Mouse (Mus musculus): ENCODE measurements around the gene Slitrk1. TPM values are rescaled to one million over a fixed set of nuclear protein-coding genes. Genes with fewer than 3 reads are reported as not detected.

Gene Slitrk1
- polyA plus RNA-seq, 1 experiment from 2014 or later = 17.1 TPM

DNA sequence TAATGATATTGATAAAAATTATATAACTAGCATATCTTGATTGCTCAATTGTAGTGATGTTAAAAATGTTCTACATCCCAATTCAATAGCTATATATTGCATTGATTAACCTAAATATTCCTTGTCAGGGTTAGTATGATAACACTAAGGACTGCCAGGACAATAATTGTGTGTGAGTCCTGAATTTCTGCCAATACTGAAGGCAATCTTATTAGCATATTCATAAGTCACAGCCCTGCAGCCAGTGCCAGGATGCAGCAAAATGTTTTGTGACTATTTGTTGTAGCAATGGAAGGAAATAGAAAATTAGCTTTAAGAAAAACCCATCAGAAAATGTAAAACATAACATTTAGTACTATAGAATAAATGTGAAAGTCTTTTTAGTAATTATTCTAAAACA is 49.3 kb downstream of the Slitrk1 start:
- Histone ChIP-seq H3K4me1 (no peaks in the 10 kb centered on the region), H3K9me3 (replicated peaks) (no peaks in the 10 kb centered on the region), H3K36me3 (no peaks in the 10 kb centered on the region), H3K27ac (no peak overlapping the region), H3K27me3 (no peaks in the 10 kb centered on the region), H3K4me2 (replicated peaks) (no peak overlapping the region), H3K9ac (no peak overlapping the region), H3K4me3 (no peak overlapping the region)
- ATAC-seq (ENCODE audit: low FRiP score) = no peak

DNA sequence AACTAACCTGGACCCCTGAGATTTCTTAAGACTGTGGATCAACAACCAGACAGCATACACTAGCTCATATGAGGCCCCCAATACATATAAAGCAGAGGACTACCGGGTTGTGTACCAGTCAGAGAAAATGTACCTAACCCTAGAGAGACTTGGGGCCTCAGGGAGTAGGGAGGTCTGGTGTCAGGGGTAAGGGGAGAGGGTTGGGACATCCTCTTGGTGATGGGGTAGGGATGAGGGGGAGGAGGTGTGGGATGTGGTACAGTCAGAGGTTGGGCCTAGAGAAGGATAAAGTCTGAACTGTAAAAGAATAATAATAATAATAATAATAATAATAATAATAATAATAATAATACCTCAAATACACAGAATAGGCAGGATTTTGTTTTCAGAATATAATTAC is 54.6 kb downstream of the Slitrk1 start:
- ATAC-seq (ENCODE audit: low FRiP score) = no peak
- Histone ChIP-seq H3K9me3 (replicated peaks) (no peaks in the 10 kb centered on the region), H3K9ac (no peak overlapping the region), H3K4me1 (no peaks in the 10 kb centered on the region), H3K27me3 (no peaks in the 10 kb centered on the region), H3K4me3 (no peak overlapping the region), H3K27ac (no peak overlapping the region), H3K4me2 (replicated peaks) (no peak overlapping the region), H3K36me3 (no peaks in the 10 kb centered on the region)
- WGBS = 83% methylated on average over 1 of the region's 1 CpGs

All from hindbrain, embryonic 12.5 days (tissue).